Mouse (Mus musculus) heart, adult 2 months (tissue): ENCODE results near the gene Ush1g. TPM values are rescaled to one million over a fixed set of nuclear protein-coding genes. Genes with fewer than 3 reads are reported as not detected.

Experiments used
- DNase-seq, 2 experiments: peaks; one replicate each; pipeline ENCODE4 v3.0.0; 2021
- H3K27ac ChIP-seq: fragments of 200-600 bp; 2 replicates; pipeline ENCODE4 v1.8.1; 2022
- H3K27me3 ChIP-seq: fragments of 200-500 bp; 2 replicates; pipeline ENCODE4 v1.6.1; 2012; ENCODE audit warnings: mild to moderate bottlenecking, low read length, inconsistent platforms, mixed read lengths; ENCODE audit not compliant: control insufficient read depth, insufficient read depth
- H3K36me3 ChIP-seq: fragments of 200-500 bp; 2 replicates; pipeline ENCODE4 v1.6.1; 2012; ENCODE audit warnings: low read length, inconsistent platforms; ENCODE audit not compliant: control insufficient read depth, insufficient read depth
- H3K4me1 ChIP-seq: fragments of 200-500 bp; 2 replicates; pipeline ENCODE4 v1.6.1; 2011; ENCODE audit warnings: low read length; ENCODE audit not compliant: control insufficient read depth, insufficient read depth
- H3K4me3 ChIP-seq: fragments of 200-600 bp; 2 replicates; pipeline ENCODE4 v1.8.1; 2022
- H3K79me2 ChIP-seq: fragments of 200-500 bp; replicated peaks from 2 replicates; pipeline ENCODE4 v1.6.1; 2012; ENCODE audit warnings: mild to moderate bottlenecking, inconsistent platforms, low read length, moderate library complexity, mixed read lengths; ENCODE audit not compliant: control insufficient read depth, insufficient read depth
- H3K9ac ChIP-seq: fragments of 200-500 bp; 2 replicates; pipeline ENCODE4 v1.6.1; 2012; ENCODE audit warnings: low read depth, mild to moderate bottlenecking, control low read depth, inconsistent platforms, low read length, mixed read lengths
- CTCF ChIP-seq: fragments of 200-600 bp; IDR thresholded peaks from 2 replicates; pipeline ENCODE4 v1.8.1; 2022; ENCODE audit warnings: antibody characterized with exemption, mild to moderate bottlenecking, moderate library complexity
- EP300 ChIP-seq: fragments of 200-500 bp; IDR thresholded peaks from 2 replicates; pipeline ENCODE4 v1.6.1; 2011; ENCODE audit warnings: low read depth, low read length, control low read depth; ENCODE audit not compliant: insufficient read depth
- POLR2A ChIP-seq: fragments of 200-500 bp; IDR thresholded peaks from 2 replicates; pipeline ENCODE4 v1.6.1; 2011; ENCODE audit warnings: mild to moderate bottlenecking, low read depth, low read length, control low read depth; ENCODE audit not compliant: insufficient read depth
- WGBS: fragments of 180-500 bp; shearing (Covaris S2); methylation state at CpG from one replicate; pipeline ENCODE4 v1.1.7; 2018; 5-methylcytosine and 5-hydroxymethylcytosine counted together
- intact Hi-C: fragments of 180-260 bp; cut with DNase I; formaldehyde crosslinking; loops from one replicate; pipeline ENCODE4 v1.15.1; 2025
- polyA plus RNA-seq: library from polyadenylated mRNA; depleted of rRNA; stranded (reverse); fragments of >200 nt; gene quantifications from 2 replicates; pipeline ENCODE4 v1.2.3, GENCODE M21; 2012
- total RNA-seq, 2 experiments: library from RNA; stranded (reverse); gene quantifications; 2 replicates each; pipeline ENCODE4 v1.2.3; 2021

Ush1g gene
- total and polyA plus RNA-seq, 3 experiments, result 0.07 to 0.10 TPM; not detected in 1

DNA sequence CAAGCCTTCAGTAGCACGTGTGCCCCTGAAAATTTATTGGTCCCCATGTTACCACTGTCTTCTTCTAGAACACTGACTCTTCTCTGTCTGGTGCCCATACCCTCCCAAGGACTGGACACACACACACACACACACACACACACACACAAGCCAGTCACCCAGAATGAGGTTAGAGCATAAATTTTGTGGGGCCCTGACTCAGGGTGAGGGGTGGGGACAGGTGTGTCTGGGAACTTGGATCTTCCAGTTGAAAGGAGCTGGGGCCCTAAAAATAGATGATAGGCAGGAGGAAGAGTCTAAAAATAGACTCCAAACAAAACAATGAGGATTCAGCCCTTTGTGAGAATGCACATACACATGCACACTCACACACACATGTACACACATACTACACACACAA lies 13.1 kb downstream of the Ush1g start:
- Histone ChIP-seq H3K4me1 (no peaks in the 10 kb centered on the region), H3K9ac (no peak overlapping the region), H3K36me3 (no peaks in the 10 kb centered on the region), H3K79me2 (no peaks in the 10 kb centered on the region), H3K27ac (no peak overlapping the region), H3K4me3 (no peak overlapping the region), H3K27me3 (no peaks in the 10 kb centered on the region)
- WGBS, result 67% methylated on average over 1 of the region's 1 CpGs
- TF ChIP-seq POLR2A (no peak), EP300 (no peak), CTCF (no peak)
- intact Hi-C loops, result no loop called here
- no peak for DNase-seq

DNA sequence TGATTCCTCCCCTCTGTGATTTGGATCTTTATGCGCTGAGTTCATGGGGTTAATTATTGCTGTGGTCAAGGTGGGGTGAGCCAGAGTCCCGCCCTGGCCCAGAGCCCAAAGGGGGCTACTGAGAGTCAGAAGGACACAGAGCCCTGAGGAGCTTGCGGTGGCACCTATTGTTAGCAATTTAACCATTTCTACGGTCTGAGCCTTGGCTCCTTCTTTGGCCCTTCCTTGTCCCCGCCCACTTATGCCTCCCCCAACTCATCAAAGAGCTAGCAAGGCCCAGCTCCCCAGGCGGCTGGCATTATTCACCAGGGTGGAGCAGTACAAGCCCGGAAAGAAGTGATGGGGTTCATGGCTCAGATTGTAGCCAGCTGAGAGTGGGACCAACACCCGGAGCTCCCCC lies 15.0 kb downstream of the Ush1g start, which contains the start of gene Otop2:
Gene Otop2, plus strand, starts transcription at position 301 of the 400 bp plus-strand sequence.
- Histone ChIP-seq H3K36me3 (no peaks in the 10 kb centered on the region), H3K4me1 (no peaks in the 10 kb centered on the region), H3K27ac (no peak within 1 kb of the TSS), H3K4me3 (no peak within 1 kb of the TSS), H3K79me2 (no peaks in the 10 kb centered on the region), H3K9ac (no peak within 1 kb of the TSS), H3K27me3 (no peaks in the 10 kb centered on the region)
- no peak for DNase-seq
- no peak for TF ChIP-seq CTCF
- no peak for TF ChIP-seq EP300
- no peak for TF ChIP-seq POLR2A
- WGBS, result 51% methylated on average over 8 of the region's 8 CpGs
- intact Hi-C loops, result no loop called here

DNA sequence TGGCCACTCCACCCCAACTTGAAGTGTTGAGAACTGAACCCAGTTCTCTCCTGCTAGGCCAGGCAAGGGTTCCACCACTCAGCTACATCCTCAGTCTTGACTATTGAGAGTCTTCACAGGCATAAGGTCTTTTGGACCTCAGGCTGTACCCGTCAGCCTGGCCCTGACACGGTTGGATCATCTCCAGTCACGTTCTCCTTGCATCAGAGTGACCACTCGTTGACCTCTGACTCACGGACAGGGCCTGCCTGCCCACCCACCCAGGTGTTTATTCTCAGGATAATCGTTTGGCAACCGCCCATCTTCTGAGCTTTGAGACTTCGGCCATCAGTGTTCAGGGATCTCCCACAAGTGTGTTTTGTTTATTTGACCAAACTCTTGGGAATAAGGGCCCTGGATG lies 18.7 kb downstream of the Ush1g start:
- Histone ChIP-seq H3K36me3 (no peaks in the 10 kb centered on the region), H3K79me2 (no peaks in the 10 kb centered on the region), H3K9ac (no peak overlapping the region), H3K27me3 (no peaks in the 10 kb centered on the region), H3K4me1 (no peaks in the 10 kb centered on the region), H3K4me3 (no peak overlapping the region), H3K27ac (no peak overlapping the region)
- intact Hi-C loops, result no loop called here
- DNase-seq, result no peak
- TF ChIP-seq EP300 (no peak), CTCF (no peak), POLR2A (no peak)
- 55% methylated on average over 8 of the region's 8 CpGs for WGBS

DNA sequence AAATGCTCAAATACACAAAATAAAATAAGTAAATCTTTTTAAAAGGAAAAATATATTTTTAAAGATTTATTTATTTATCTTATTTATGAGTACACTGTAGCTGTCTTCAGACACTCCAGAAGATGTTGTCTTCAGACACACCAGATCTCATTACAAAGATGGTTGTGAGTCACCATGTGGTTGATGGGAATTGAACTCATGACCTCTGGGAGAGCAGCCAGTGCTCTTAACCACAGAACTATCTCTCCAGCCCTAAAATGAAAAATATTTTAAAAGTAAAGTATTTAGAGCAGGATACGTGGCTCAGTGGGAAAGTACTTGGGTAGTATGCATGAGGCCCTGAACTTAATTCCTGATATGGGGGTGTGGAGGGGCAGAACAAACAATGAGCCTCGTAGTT lies 20.5 kb downstream of the Ush1g start:
- Histone ChIP-seq H3K4me3 (no peak overlapping the region), H3K4me1 (no peaks in the 10 kb centered on the region), H3K79me2 (no peaks in the 10 kb centered on the region), H3K27ac (no peak overlapping the region), H3K36me3 (no peaks in the 10 kb centered on the region), H3K27me3 (0 out of 2 replicates have a peak, but pooled peaks cover 3% of the 10 kb centered on the region), H3K9ac (no peak overlapping the region)
- no peak for TF ChIP-seq EP300
- no peak for TF ChIP-seq POLR2A
- no peak for TF ChIP-seq CTCF
- intact Hi-C loops, result no loop called here
- WGBS, result 83% methylated on average over 2 of the region's 2 CpGs
- no peak for DNase-seq

DNA sequence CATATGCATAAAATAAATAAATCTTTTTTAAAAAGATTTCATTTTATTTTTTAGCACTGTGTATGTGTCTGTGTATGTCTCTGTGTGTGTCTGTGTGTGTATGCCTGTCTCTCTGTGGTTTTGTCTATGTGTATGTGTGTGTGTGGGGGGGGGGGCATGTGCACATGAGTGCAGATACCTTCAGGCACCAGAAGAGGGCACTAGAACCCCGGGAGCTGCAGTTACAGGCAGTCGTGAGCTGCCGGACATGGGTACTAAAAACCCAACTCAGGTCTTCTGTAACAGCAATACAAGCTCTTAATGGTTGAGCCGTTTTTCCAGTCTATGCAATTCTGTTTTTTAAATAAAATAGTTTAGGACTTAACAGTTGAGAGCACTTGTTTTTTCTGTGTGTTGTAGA lies 21.1 kb downstream of the Ush1g start:
- intact Hi-C loops, result no loop called here
- Histone ChIP-seq H3K4me3 (no peak overlapping the region), H3K27ac (no peak overlapping the region), H3K4me1 (no peaks in the 10 kb centered on the region), H3K79me2 (no peaks in the 10 kb centered on the region), H3K36me3 (no peaks in the 10 kb centered on the region), H3K27me3 (0 out of 2 replicates have a peak, but pooled peaks cover 3% of the 10 kb centered on the region), H3K9ac (no peak overlapping the region)
- no peak for TF ChIP-seq EP300
- no peak for TF ChIP-seq CTCF
- TF ChIP-seq POLR2A, result no peak
- DNase-seq, result no peak
- 79% methylated on average over 4 of the region's 4 CpGs for WGBS

DNA sequence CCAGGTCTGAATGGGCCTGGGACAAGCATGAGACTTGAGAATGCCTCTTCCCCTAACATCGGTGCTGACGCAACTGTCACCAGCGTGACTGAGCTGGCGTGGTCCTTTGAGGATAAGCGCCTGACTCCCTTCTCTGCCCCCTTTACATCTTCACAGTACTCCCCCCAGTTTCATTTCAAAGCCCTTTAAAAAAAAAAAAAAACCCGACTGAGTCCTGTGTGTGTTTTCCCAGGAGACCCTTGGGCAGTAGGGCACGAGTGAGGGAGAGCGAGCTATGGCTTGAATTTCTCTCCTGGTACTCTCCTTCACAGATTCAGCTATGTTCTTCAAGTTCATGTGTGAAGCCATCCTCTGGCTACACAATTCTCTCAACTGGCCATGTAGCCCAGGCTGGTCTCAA lies 23.7 kb downstream of the Ush1g start:
- Histone ChIP-seq H3K4me1 (no peaks in the 10 kb centered on the region), H3K27ac (no peak overlapping the region), H3K79me2 (no peaks in the 10 kb centered on the region), H3K9ac (no peak overlapping the region), H3K27me3 (0 out of 2 replicates have a peak, but pooled peaks cover 3% of the 10 kb centered on the region), H3K36me3 (no peaks in the 10 kb centered on the region), H3K4me3 (no peak overlapping the region)
- intact Hi-C loops, result no loop called here
- WGBS, result 76% methylated on average over 8 of the region's 8 CpGs
- no peak for TF ChIP-seq EP300
- no peak for TF ChIP-seq CTCF
- TF ChIP-seq POLR2A, result no peak
- DNase-seq, result no peak
